ENCODE assay signal across 13 mouse cellular contexts in genomic region chr12:44430335-44430734, GRCm38 (mm10).
DNase-seq lines count a peak whose midpoint lies in the region; ATAC-seq and TF ChIP-seq lines count a peak whose summit lies in the region.
"Had no signal": no experiment of that assay in that cellular context is flagged by ENCODE, and none has a peak within 500 bp of the region (broad histone marks: within the 10 kb centered on the region; RNA-seq: fewer than 3 reads in every experiment).

No protein-coding gene starts in this region.

- H3K36me3 ChIP-seq in hindbrain, embryonic 15.5 days: no peaks in the 10 kb centered on the region
- no peaks in the 10 kb centered on the region for H3K36me3 ChIP-seq in neural tube, embryonic 15.5 days
- H3K36me3 ChIP-seq: embryonic facial prominence, embryonic 15.5 days; heart, embryonic 15.5 days; kidney, embryonic 15.5 days; liver, embryonic 15.5 days had no signal

- H3K4me3 ChIP-seq in left cerebral cortex, adult 2 months: no peak overlapping the region
- no peak overlapping the region for H3K4me3 ChIP-seq in hindbrain, embryonic 15.5 days
- H3K4me3 ChIP-seq in neural tube, embryonic 15.5 days (replicated peaks): no peak overlapping the region
- H3K4me3 ChIP-seq: embryonic facial prominence, embryonic 15.5 days; gastrocnemius, adult 2 months; heart, embryonic 15.5 days; kidney, embryonic 15.5 days; liver, embryonic 15.5 days had no signal

- no peak overlapping the region for H3K4me2 ChIP-seq in hindbrain, embryonic 15.5 days
- H3K4me2 ChIP-seq in neural tube, embryonic 15.5 days: no peak overlapping the region
- H3K4me2 ChIP-seq: embryonic facial prominence, embryonic 15.5 days; heart, embryonic 15.5 days; kidney, embryonic 15.5 days; liver, embryonic 15.5 days had no signal

- no peak overlapping the region for H3K9ac ChIP-seq in hindbrain, embryonic 15.5 days
- H3K9ac ChIP-seq in neural tube, embryonic 15.5 days (replicated peaks): no peak overlapping the region
- H3K9ac ChIP-seq: embryonic facial prominence, embryonic 15.5 days; heart, embryonic 15.5 days; kidney, embryonic 15.5 days; liver, embryonic 15.5 days had no signal

- peak; percentile 47; the same call in 1 of the 2 replicates for ATAC-seq in cerebellum, adult (ENCODE audit: insufficient number of reproducible peaks, low FRiP score, low TSS enrichment)
- ATAC-seq in hindbrain, embryonic 15.5 days (ENCODE audit: low FRiP score, low read depth): 0 out of 2 replicates have a peak, but pooled peaks have one; percentile 19
- ATAC-seq in neural tube, embryonic 15.5 days (ENCODE audit: low FRiP score): no peak

- H3K27me3 ChIP-seq in hindbrain, embryonic 15.5 days: no peaks in the 10 kb centered on the region
- H3K27me3 ChIP-seq in neural tube, embryonic 15.5 days (replicated peaks): no peaks in the 10 kb centered on the region
- H3K27me3 ChIP-seq: embryonic facial prominence, embryonic 15.5 days; heart, embryonic 15.5 days; kidney, embryonic 15.5 days; liver, embryonic 15.5 days had no signal

- H3K27ac ChIP-seq in left cerebral cortex, adult 2 months: peak overlapping the region; percentile 63; the same call in 1 of the 2 replicates
- peak overlapping the region; percentile 68 for H3K27ac ChIP-seq in hindbrain, embryonic 15.5 days (replicated peaks)
- H3K27ac ChIP-seq in neural tube, embryonic 15.5 days (replicated peaks): peak overlapping the region; percentile 74
- H3K27ac ChIP-seq: embryonic facial prominence, embryonic 15.5 days; gastrocnemius, adult 2 months; heart, embryonic 15.5 days; kidney, embryonic 15.5 days; liver, embryonic 15.5 days had no signal

- H3K4me1 ChIP-seq in hindbrain, embryonic 15.5 days (replicated peaks): peaks cover 25% of the 10 kb centered on the region
- peaks cover 12% of the 10 kb centered on the region for H3K4me1 ChIP-seq in neural tube, embryonic 15.5 days
- H3K4me1 ChIP-seq: embryonic facial prominence, embryonic 15.5 days; heart, embryonic 15.5 days; kidney, embryonic 15.5 days; liver, embryonic 15.5 days had no signal

- intact Hi-C loops in left cerebral cortex, adult 2 months (cut with DNase I): no loop called here
- intact Hi-C loops in left cerebral cortex, postnatal 14 days (cut with DNase I): loop anchor here (10.0 kb wide), 1 partner anchor 96 kb away; no protein-coding TSS in a partner anchor
- intact Hi-C loops in gastrocnemius, postnatal 36 days (cut with DNase I): no loop called here

- no peak for DNase-seq in cerebellum, adult 11 months
- no peak for DNase-seq in left cerebral cortex, adult 2 months (ENCODE audit: extremely low spot score in 1 of 2, low spot score in 2 of 2)
- DNase-seq in left cerebral cortex, postnatal 14 days (ENCODE audit: low spot score in 2 of 2): no peak
- DNase-seq in gastrocnemius, postnatal 36 days: no peak
- no peak for DNase-seq in adrenal gland, postnatal 14 days
- DNase-seq: gastrocnemius, adult 2 months had no signal

- WGBS in hindbrain, embryonic 15.5 days: 35% methylated on average over 6 of the region's 6 CpGs
- 46% methylated on average over 6 of the region's 6 CpGs for WGBS in neural tube, embryonic 15.5 days

- no peak for TF ChIP-seq CTCF in left cerebral cortex, adult 2 months (IDR thresholded peaks at IDR 0.05)

- H3K9me3 ChIP-seq in hindbrain, embryonic 15.5 days: no peaks in the 10 kb centered on the region
- H3K9me3 ChIP-seq in neural tube, embryonic 15.5 days (replicated peaks): no peaks in the 10 kb centered on the region
- H3K9me3 ChIP-seq: embryonic facial prominence, embryonic 15.5 days; heart, embryonic 15.5 days; kidney, embryonic 15.5 days; liver, embryonic 15.5 days had no signal
